20 mouse cellular contexts compared by ENCODE assay signal in the genomic region with DNA sequence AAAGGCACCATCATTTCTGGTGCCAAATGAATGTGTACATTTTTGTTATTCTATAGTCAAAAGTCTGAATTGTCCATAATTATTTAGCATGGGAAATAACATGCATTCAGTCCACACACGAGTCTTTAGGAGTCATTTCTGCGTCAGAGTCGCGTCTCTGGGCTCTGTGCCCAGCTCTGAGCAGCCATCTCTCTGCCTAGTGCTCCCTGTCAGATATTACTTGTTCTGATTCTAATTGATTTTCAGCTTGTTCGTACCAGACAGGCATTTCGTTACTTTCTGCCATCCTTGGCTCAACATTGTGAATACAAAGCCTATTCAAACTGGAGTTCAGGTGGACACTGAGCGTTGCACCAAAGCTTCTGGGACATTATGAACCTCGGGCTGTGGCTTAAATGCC. TPM values are rescaled to one million over a fixed set of nuclear protein-coding genes. Genes with fewer than 3 reads are reported as not detected.
DNase-seq lines count a peak whose midpoint lies in the region; ATAC-seq and TF ChIP-seq lines count a peak whose summit lies in the region.
"Had no signal": no experiment of that assay in that cellular context is flagged by ENCODE, and none has a peak within 500 bp of the region (broad histone marks: within the 10 kb centered on the region; RNA-seq: fewer than 3 reads in every experiment).

No protein-coding gene starts in this region.

- no peak for DNase-seq in embryonic facial prominence, embryonic 14.5 days (ENCODE audit: low spot score)
- DNase-seq in embryonic facial prominence, embryonic 10.5 days (ENCODE audit: low spot score): no peak
- no peak for DNase-seq in layer of hippocampus, adult 2 months (ENCODE audit: low spot score in 2 of 2)
- no peak for DNase-seq in layer of hippocampus, adult 9-10 months (ENCODE audit: low spot score)
- peak; percentile 9 for DNase-seq in adrenal gland, adult 8-10 months
- no peak for DNase-seq in thymus, postnatal 4 days
- DNase-seq: B cell, adult 2 months; cerebellum, adult 8-10 months; heart, postnatal 14 days; retina, postnatal 1 day had no signal

- H3K27me3 ChIP-seq in embryonic facial prominence, embryonic 14.5 days (replicated peaks; ENCODE audit: control insufficient read depth, insufficient read depth, low read length): no peaks in the 10 kb centered on the region
- no peaks in the 10 kb centered on the region for H3K27me3 ChIP-seq in embryonic facial prominence, embryonic 10.5 days (replicated peaks; ENCODE audit: low read depth, poor library complexity, severe bottlenecking)
- H3K27me3 ChIP-seq in hindbrain, embryonic 16.5 days (replicated peaks; ENCODE audit: control insufficient read depth, insufficient read depth, low read length): no peaks in the 10 kb centered on the region
- H3K27me3 ChIP-seq: intestine, embryonic 15.5 days; lung, embryonic 15.5 days had no signal

- 55% methylated on average over 8 of the region's 8 CpGs for whole genome bisulfite sequencing in embryonic facial prominence, embryonic 14.5 days
- 75% methylated on average over 8 of the region's 8 CpGs for WGBS in embryonic facial prominence, embryonic 10.5 days
- WGBS in hindbrain, embryonic 16.5 days: 47% methylated on average over 8 of the region's 8 CpGs

- H3K4me1 ChIP-seq in embryonic facial prominence, embryonic 14.5 days (ENCODE audit: control insufficient read depth, insufficient read depth, low read length): no peaks in the 10 kb centered on the region
- H3K4me1 ChIP-seq in embryonic facial prominence, embryonic 10.5 days: peaks cover 8% of the 10 kb centered on the region; the same call in 1 of the 2 replicates
- H3K4me1 ChIP-seq in hindbrain, embryonic 16.5 days (ENCODE audit: control insufficient read depth, insufficient read depth, low read depth, low read length): no peaks in the 10 kb centered on the region
- H3K4me1 ChIP-seq: intestine, embryonic 15.5 days; limb, embryonic 10.5 days; lung, embryonic 15.5 days had no signal

- no peak overlapping the region for H3K4me3 ChIP-seq in embryonic facial prominence, embryonic 14.5 days (ENCODE audit: low read depth, low read length)
- no peak overlapping the region for H3K4me3 ChIP-seq in embryonic facial prominence, embryonic 10.5 days
- peak overlapping the region; percentile 10; the same call in 1 of the 2 replicates for H3K4me3 ChIP-seq in layer of hippocampus, adult 2 months
- H3K4me3 ChIP-seq in hindbrain, embryonic 16.5 days (ENCODE audit: low read length): no peak overlapping the region
- H3K4me3 ChIP-seq: intestine, embryonic 15.5 days; limb, embryonic 10.5 days; lung, embryonic 15.5 days had no signal

- H3K9me3 ChIP-seq in embryonic facial prominence, embryonic 14.5 days (ENCODE audit: control insufficient read depth, low read length): no peaks in the 10 kb centered on the region
- H3K9me3 ChIP-seq in embryonic facial prominence, embryonic 10.5 days: no peaks in the 10 kb centered on the region
- no peaks in the 10 kb centered on the region for H3K9me3 ChIP-seq in hindbrain, embryonic 16.5 days (ENCODE audit: control insufficient read depth, low read length)
- H3K9me3 ChIP-seq: intestine, embryonic 15.5 days; limb, embryonic 10.5 days; lung, embryonic 15.5 days had no signal

- H3K9ac ChIP-seq in embryonic facial prominence, embryonic 14.5 days (ENCODE audit: low read depth, low read length): no peak overlapping the region
- H3K9ac ChIP-seq in hindbrain, embryonic 16.5 days (ENCODE audit: low read depth, low read length): no peak overlapping the region
- H3K9ac ChIP-seq: intestine, embryonic 15.5 days; lung, embryonic 15.5 days had no signal

- ATAC-seq in embryonic facial prominence, embryonic 14.5 days (ENCODE audit: low read depth): no peak
- ATAC-seq in hindbrain, embryonic 16.5 days: no peak
- ATAC-seq: forebrain, embryonic 14.5 days; intestine, embryonic 15.5 days had no signal

- no peak for TF ChIP-seq CTCF in layer of hippocampus, adult 2 months (conservative IDR thresholded peaks at IDR 0.05)

- H3K4me2 ChIP-seq in embryonic facial prominence, embryonic 14.5 days (ENCODE audit: low read depth, low read length): peak overlapping the region; percentile 3; the same call in 1 of the 2 replicates
- peak overlapping the region; percentile 40 for H3K4me2 ChIP-seq in hindbrain, embryonic 16.5 days (ENCODE audit: low read length)
- H3K4me2 ChIP-seq: heart, embryonic 11.5 days; intestine, embryonic 15.5 days; liver, embryonic 11.5 days; lung, embryonic 15.5 days; midbrain, embryonic 11.5 days had no signal

- no peaks in the 10 kb centered on the region for H3K36me3 ChIP-seq in embryonic facial prominence, embryonic 14.5 days (ENCODE audit: control insufficient read depth, insufficient read depth, low read length)
- H3K36me3 ChIP-seq in embryonic facial prominence, embryonic 10.5 days (replicated peaks): no peaks in the 10 kb centered on the region
- no peaks in the 10 kb centered on the region for H3K36me3 ChIP-seq in hindbrain, embryonic 16.5 days (ENCODE audit: control insufficient read depth, insufficient read depth, low read length)
- H3K36me3 ChIP-seq: intestine, embryonic 15.5 days; limb, embryonic 10.5 days; lung, embryonic 15.5 days had no signal

- H3K27ac ChIP-seq in embryonic facial prominence, embryonic 14.5 days (replicated peaks; ENCODE audit: low read depth, low read length): no peak overlapping the region
- no peak overlapping the region for H3K27ac ChIP-seq in embryonic facial prominence, embryonic 10.5 days (replicated peaks)
- no peak overlapping the region for H3K27ac ChIP-seq in layer of hippocampus, adult 2 months
- no peak overlapping the region for H3K27ac ChIP-seq in hindbrain, embryonic 16.5 days (ENCODE audit: low read depth, low read length)
- H3K27ac ChIP-seq: intestine, embryonic 15.5 days; limb, embryonic 10.5 days; lung, embryonic 15.5 days; macrophage had no signal

RNA-seq across cellular contexts. Expression of gene C130060K24Rik, which starts 33.2 kb away (rescaled TPM):
- polyA plus RNA-seq in embryonic facial prominence, embryonic 14.5 days (2014; fragmentation: Nextera tagmentation; extraction: Ambion mirVana): 0.07 and 0.24 TPM in 2 replicates
- 1.0 and 1.1 TPM in 2 replicates for polyA plus RNA-seq in embryonic facial prominence, embryonic 10.5 days (2016; fragmentation: Nextera tagmentation; extraction: Ambion mirVana)
- total RNA-seq in layer of hippocampus, adult 2 months (2021): under 1 TPM; 0.15 to 0.46 TPM
- total RNA-seq in adrenal gland, adult 8-10 months (2022): not detected
- 2.2 and 2.3 TPM in 2 replicates for polyA plus RNA-seq in hindbrain, embryonic 16.5 days (2015; fragmentation: Nextera tagmentation; extraction: Ambion mirVana)
- total RNA-seq: heart, postnatal 14 days; monocyte, adult 5-6 weeks had no signal
- polyA plus RNA-seq: intestine, embryonic 15.5 days; macrophage had no signal
